Mouse (Mus musculus): ENCODE results near the gene Pgm2l1. TPM values are rescaled to one million over a fixed set of nuclear protein-coding genes. Genes with fewer than 3 reads are reported as not detected.

Gene Pgm2l1
- polyA plus RNA-seq, 1 experiment, result 0.90 TPM

GRCm38 (mm10) chr7:100215116-100215732 lies 12.0 kb upstream of the Pgm2l1 start:
- no peaks in the 10 kb centered on the region for H3K79me3 ChIP-seq (ENCODE audit: low read depth)
- H3K4me3 ChIP-seq (ENCODE audit: insufficient read depth, poor library complexity, severe bottlenecking), result no peak overlapping the region
- no peaks in the 10 kb centered on the region for H3K79me2 ChIP-seq (ENCODE audit: control insufficient read depth, insufficient read depth)
- H3K27me3 ChIP-seq (ENCODE audit: control insufficient read depth, insufficient read depth, insufficient read length), result peaks cover 28% of the 10 kb centered on the region
- TF ChIP-seq FOSL1 (IDR thresholded peaks at IDR 0.05; ENCODE audit: insufficient read depth, low read length, poor library complexity, severe bottlenecking) (no peak), CEBPB (IDR thresholded peaks at IDR 0.05; ENCODE audit: low read depth) (no peak), CTCF (IDR thresholded peaks at IDR 0.05; ENCODE audit: control insufficient read depth, insufficient read depth, insufficient read length) (no peak), MYOG (IDR thresholded peaks at IDR 0.05; ENCODE audit: control insufficient read depth, extremely low read depth, insufficient read length) (no peak), MAX (IDR thresholded peaks at IDR 0.05) (no peak), MYOD1 (IDR thresholded peaks at IDR 0.05; ENCODE audit: control insufficient read depth, insufficient read length, low read depth) (no peak), USF1 (IDR thresholded peaks at IDR 0.05; ENCODE audit: low read depth) (no peak)
- no peak overlapping the region for H3ac ChIP-seq (ENCODE audit: control insufficient read depth, insufficient read length, low read depth)
- H3K36me3 ChIP-seq (ENCODE audit: control insufficient read depth, insufficient read depth), result no peaks in the 10 kb centered on the region

- no peak overlapping the region for H3ac ChIP-seq (ENCODE audit: control insufficient read depth, insufficient read length, low read depth)
- no peak overlapping the region for H3K4me3 ChIP-seq (ENCODE audit: insufficient read depth, poor library complexity, severe bottlenecking)
- H3K79me3 ChIP-seq (ENCODE audit: low read depth), result no peaks in the 10 kb centered on the region
- H3K27me3 ChIP-seq (ENCODE audit: control insufficient read depth, insufficient read depth, insufficient read length), result peaks cover 28% of the 10 kb centered on the region
- H3K79me2 ChIP-seq (ENCODE audit: control insufficient read depth, insufficient read depth), result no peaks in the 10 kb centered on the region
- TF ChIP-seq CEBPB (IDR thresholded peaks at IDR 0.05; ENCODE audit: low read depth), result no peak
- TF ChIP-seq USF1 (IDR thresholded peaks at IDR 0.05; ENCODE audit: low read depth), result no peak
- no peak for TF ChIP-seq MAX (IDR thresholded peaks at IDR 0.05)
- TF ChIP-seq MYOD1 (IDR thresholded peaks at IDR 0.05; ENCODE audit: control insufficient read depth, insufficient read length, low read depth), result no peak
- TF ChIP-seq FOSL1 (IDR thresholded peaks at IDR 0.05; ENCODE audit: insufficient read depth, low read length, poor library complexity, severe bottlenecking), result no peak
- H3K36me3 ChIP-seq (ENCODE audit: control insufficient read depth, insufficient read depth), result no peaks in the 10 kb centered on the region
Measured at GRCm38 (mm10) chr7:100215976-100216375, 11.2 kb upstream of the Pgm2l1 start.

GRCm38 (mm10) chr7:100216601-100217565 lies 10.3 kb upstream of the Pgm2l1 start:
- Histone ChIP-seq H3K36me3 (ENCODE audit: control insufficient read depth, insufficient read depth) (no peaks in the 10 kb centered on the region), H3K27me3 (ENCODE audit: control insufficient read depth, insufficient read depth, insufficient read length) (peaks cover 23% of the 10 kb centered on the region), H3K4me3 (ENCODE audit: insufficient read depth, poor library complexity, severe bottlenecking) (no peak overlapping the region), H3ac (ENCODE audit: control insufficient read depth, insufficient read length, low read depth) (no peak overlapping the region), H3K79me2 (ENCODE audit: control insufficient read depth, insufficient read depth) (no peaks in the 10 kb centered on the region), H3K79me3 (ENCODE audit: low read depth) (no peaks in the 10 kb centered on the region)
- no peak for TF ChIP-seq CEBPB (IDR thresholded peaks at IDR 0.05; ENCODE audit: low read depth)
- no peak for TF ChIP-seq MAX (IDR thresholded peaks at IDR 0.05)
- TF ChIP-seq CTCF (IDR thresholded peaks at IDR 0.05; ENCODE audit: control insufficient read depth, insufficient read depth, insufficient read length), result no peak
- no peak for TF ChIP-seq MYOD1 (IDR thresholded peaks at IDR 0.05; ENCODE audit: control insufficient read depth, insufficient read length, low read depth)
- TF ChIP-seq USF1 (IDR thresholded peaks at IDR 0.05; ENCODE audit: low read depth), result no peak
- no peak for TF ChIP-seq FOSL1 (IDR thresholded peaks at IDR 0.05; ENCODE audit: insufficient read depth, low read length, poor library complexity, severe bottlenecking)
- no peak for TF ChIP-seq MYOG (IDR thresholded peaks at IDR 0.05; ENCODE audit: control insufficient read depth, extremely low read depth, insufficient read length)

GRCm38 (mm10) chr7:100227896-100228525 lies 817 bp downstream of the Pgm2l1 start:
- H3K79me3 ChIP-seq (ENCODE audit: low read depth), result no peaks in the 10 kb centered on the region
- H3K4me3 ChIP-seq (ENCODE audit: insufficient read depth, poor library complexity, severe bottlenecking), result peak overlapping the region; percentile 49
- no peak for TF ChIP-seq FOSL1 (IDR thresholded peaks at IDR 0.05; ENCODE audit: insufficient read depth, low read length, poor library complexity, severe bottlenecking)
- no peaks in the 10 kb centered on the region for H3K36me3 ChIP-seq (ENCODE audit: control insufficient read depth, insufficient read depth)
- H3K27me3 ChIP-seq (ENCODE audit: control insufficient read depth, insufficient read depth, insufficient read length), result no peaks in the 10 kb centered on the region
- H3ac ChIP-seq (ENCODE audit: control insufficient read depth, insufficient read length, low read depth), result peak overlapping the region; percentile 70
- no peaks in the 10 kb centered on the region for H3K79me2 ChIP-seq (ENCODE audit: control insufficient read depth, insufficient read depth)

- Histone ChIP-seq H3K36me3 (ENCODE audit: control insufficient read depth, insufficient read depth) (no peaks in the 10 kb centered on the region), H3K79me3 (ENCODE audit: low read depth) (no peaks in the 10 kb centered on the region), H3K4me3 (ENCODE audit: insufficient read depth, poor library complexity, severe bottlenecking) (no peak overlapping the region), H3K79me2 (ENCODE audit: control insufficient read depth, insufficient read depth) (no peaks in the 10 kb centered on the region), H3K27me3 (ENCODE audit: control insufficient read depth, insufficient read depth, insufficient read length) (no peaks in the 10 kb centered on the region), H3ac (ENCODE audit: control insufficient read depth, insufficient read length, low read depth) (no peak overlapping the region)
- TF ChIP-seq MYOG (IDR thresholded peaks at IDR 0.05; ENCODE audit: control insufficient read depth, extremely low read depth, insufficient read length), result no peak
- TF ChIP-seq CTCF (IDR thresholded peaks at IDR 0.05; ENCODE audit: control insufficient read depth, insufficient read depth, insufficient read length), result no peak
- no peak for TF ChIP-seq USF1 (IDR thresholded peaks at IDR 0.05; ENCODE audit: low read depth)
Measured at GRCm38 (mm10) chr7:100228957-100229356, 1.8 kb downstream of the Pgm2l1 start.
